Mouse (Mus musculus): ENCODE measurements around the gene Tm7sf2.

GRCm38 (mm10) chr19:6020276-6020675 is 47.9 kb downstream of the Tm7sf2 start:
- TF ChIP-seq CTCF (IDR thresholded peaks at IDR 0.05; ENCODE audit: borderline replicate concordance, control insufficient read depth, extremely low read depth, insufficient read depth, low read length, poor library complexity): no peak
- no peak for TF ChIP-seq POLR2A (IDR thresholded peaks at IDR 0.05; ENCODE audit: control insufficient read depth, extremely low read depth, insufficient read depth, low read length, poor library complexity)
